Mouse (Mus musculus): ENCODE measurements around the gene Pus1. TPM values are rescaled to one million over a fixed set of nuclear protein-coding genes. Genes with fewer than 3 reads are reported as not detected.
A peak's percentile ranks its signal among the peaks of the same experiment; 100 is the strongest.

Pus1 gene
- 62.1 and 68.2 TPM in 2 replicates for total RNA-seq (2012; rRNA removed)

- Histone ChIP-seq H3K4me1 (ENCODE audit: control insufficient read depth in 2 of 2, insufficient read depth in 2 of 2, low read length in 2 of 2, poor library complexity in 1 of 2) (peaks cover 0 to 6% of the 10 kb centered on the region in 2 experiments; a peak in 1 of 4 replicates), H3K9ac (ENCODE audit: insufficient read depth, low read depth, low read length, poor library complexity, severe bottlenecking) (peak within 1 kb of the TSS; percentile 89), H3K9me3 (ENCODE audit: control insufficient read depth, insufficient read depth, low read depth, low read length) (no peaks in the 10 kb centered on the region), H3K36me3 (ENCODE audit: control insufficient read depth, insufficient read depth, low read length, poor library complexity, severe bottlenecking) (peaks cover 23% of the 10 kb centered on the region), H3K4me3 (ENCODE audit: insufficient read depth in 1 of 2, low read depth in 1 of 2, low read length in 2 of 2, poor library complexity in 1 of 2, severe bottlenecking in 1 of 2) (peak within 1 kb of the TSS; percentile 77 to 95), H3K27ac (ENCODE audit: insufficient read depth, low read depth, low read length, poor library complexity, severe bottlenecking) (no peak within 1 kb of the TSS; the same call in 1 of the 2 replicates)
- DNase-seq (ENCODE audit: low read depth, low spot score) = peak; percentile 85
- in situ Hi-C loops (cut with MboI; ENCODE audit: low sequenced_read_pairs in 2 of 2, unreplicated experiment in 2 of 2) = no loop called here
- TF ChIP-seq HCFC1 (IDR thresholded peaks at IDR 0.05; ENCODE audit: borderline replicate concordance, insufficient read depth, low read length) (peak; percentile 71; the same call in 1 of the 2 replicates), ZC3H11A (IDR thresholded peaks at IDR 0.05; ENCODE audit: borderline replicate concordance, low read depth, low read length) (no peak), MAFK (IDR thresholded peaks at IDR 0.05; ENCODE audit: insufficient read depth, low read depth, low read length) (no peak), CHD2 (IDR thresholded peaks at IDR 0.05; ENCODE audit: low read depth, low read length) (no peak), ZNF384 (IDR thresholded peaks at IDR 0.05; ENCODE audit: low read depth, low read length) (peak; percentile 94; the same call in 1 of the 2 replicates)
Measured at GRCm38 (mm10) chr5:110779998-110780760, at the start of gene Pus1. Gene Pus1, minus strand, starts transcription at chr5:110780659.

- no peaks in the 10 kb centered on the region for H3K4me1 ChIP-seq (ENCODE audit: control insufficient read depth in 2 of 2, insufficient read depth in 2 of 2, low read length in 2 of 2, poor library complexity in 1 of 2)
- in situ Hi-C loops (cut with MboI; ENCODE audit: low sequenced_read_pairs in 2 of 2, unreplicated experiment in 2 of 2) = no loop called here
- no peaks in the 10 kb centered on the region for H3K9me3 ChIP-seq (ENCODE audit: control insufficient read depth, insufficient read depth, low read depth, low read length)
- no peak overlapping the region for H3K27ac ChIP-seq (ENCODE audit: insufficient read depth, low read depth, low read length, poor library complexity, severe bottlenecking)
- H3K36me3 ChIP-seq (ENCODE audit: control insufficient read depth, insufficient read depth, low read length, poor library complexity, severe bottlenecking) = no peaks in the 10 kb centered on the region
- TF ChIP-seq ZNF384 (IDR thresholded peaks at IDR 0.05; ENCODE audit: low read depth, low read length) (no peak), CHD2 (IDR thresholded peaks at IDR 0.05; ENCODE audit: low read depth, low read length) (no peak), MAFK (IDR thresholded peaks at IDR 0.05; ENCODE audit: insufficient read depth, low read depth, low read length) (no peak), HCFC1 (IDR thresholded peaks at IDR 0.05; ENCODE audit: borderline replicate concordance, insufficient read depth, low read length) (no peak), ZC3H11A (IDR thresholded peaks at IDR 0.05; ENCODE audit: borderline replicate concordance, low read depth, low read length) (no peak)
- H3K4me3 ChIP-seq (ENCODE audit: insufficient read depth in 1 of 2, low read depth in 1 of 2, low read length in 2 of 2, poor library complexity in 1 of 2, severe bottlenecking in 1 of 2) = no peak overlapping the region
- no peak for DNase-seq (ENCODE audit: low read depth, low spot score)
- H3K9ac ChIP-seq (ENCODE audit: insufficient read depth, low read depth, low read length, poor library complexity, severe bottlenecking) = no peak overlapping the region
Measured at GRCm38 (mm10) chr5:110827576-110827975, 47.1 kb upstream of the Pus1 start.

- H3K36me3 ChIP-seq (ENCODE audit: control insufficient read depth, insufficient read depth, low read length, poor library complexity, severe bottlenecking) = no peaks in the 10 kb centered on the region
- no peaks in the 10 kb centered on the region for H3K4me1 ChIP-seq (ENCODE audit: control insufficient read depth in 2 of 2, insufficient read depth in 2 of 2, low read length in 2 of 2, poor library complexity in 1 of 2)
- no peak overlapping the region for H3K4me3 ChIP-seq (ENCODE audit: insufficient read depth in 1 of 2, low read depth in 1 of 2, low read length in 2 of 2, poor library complexity in 1 of 2, severe bottlenecking in 1 of 2)
- DNase-seq (ENCODE audit: low read depth, low spot score) = no peak
- no peak overlapping the region for H3K9ac ChIP-seq (ENCODE audit: insufficient read depth, low read depth, low read length, poor library complexity, severe bottlenecking)
- no peaks in the 10 kb centered on the region for H3K9me3 ChIP-seq (ENCODE audit: control insufficient read depth, insufficient read depth, low read depth, low read length)
- TF ChIP-seq CHD2 (IDR thresholded peaks at IDR 0.05; ENCODE audit: low read depth, low read length) (no peak), HCFC1 (IDR thresholded peaks at IDR 0.05; ENCODE audit: borderline replicate concordance, insufficient read depth, low read length) (no peak), MAFK (IDR thresholded peaks at IDR 0.05; ENCODE audit: insufficient read depth, low read depth, low read length) (no peak), ZC3H11A (IDR thresholded peaks at IDR 0.05; ENCODE audit: borderline replicate concordance, low read depth, low read length) (no peak), ZNF384 (IDR thresholded peaks at IDR 0.05; ENCODE audit: low read depth, low read length) (no peak)
- H3K27ac ChIP-seq (ENCODE audit: insufficient read depth, low read depth, low read length, poor library complexity, severe bottlenecking) = no peak overlapping the region
- in situ Hi-C loops (cut with MboI; ENCODE audit: low sequenced_read_pairs in 2 of 2, unreplicated experiment in 2 of 2) = no loop called here
Measured at GRCm38 (mm10) chr5:110826781-110827495, 46.5 kb upstream of the Pus1 start.

- Histone ChIP-seq H3K9me3 (ENCODE audit: control insufficient read depth, insufficient read depth, low read depth, low read length) (no peaks in the 10 kb centered on the region), H3K9ac (ENCODE audit: insufficient read depth, low read depth, low read length, poor library complexity, severe bottlenecking) (no peak overlapping the region), H3K4me1 (ENCODE audit: control insufficient read depth in 2 of 2, insufficient read depth in 2 of 2, low read length in 2 of 2, poor library complexity in 1 of 2) (no peaks in the 10 kb centered on the region), H3K4me3 (ENCODE audit: insufficient read depth in 1 of 2, low read depth in 1 of 2, low read length in 2 of 2, poor library complexity in 1 of 2, severe bottlenecking in 1 of 2) (no peak overlapping the region), H3K36me3 (ENCODE audit: control insufficient read depth, insufficient read depth, low read length, poor library complexity, severe bottlenecking) (no peaks in the 10 kb centered on the region), H3K27ac (ENCODE audit: insufficient read depth, low read depth, low read length, poor library complexity, severe bottlenecking) (no peak overlapping the region)
- in situ Hi-C loops (cut with MboI; ENCODE audit: low sequenced_read_pairs in 2 of 2, unreplicated experiment in 2 of 2) = no loop called here
- DNase-seq (ENCODE audit: low read depth, low spot score) = no peak
- TF ChIP-seq ZC3H11A (IDR thresholded peaks at IDR 0.05; ENCODE audit: borderline replicate concordance, low read depth, low read length) (no peak), CHD2 (IDR thresholded peaks at IDR 0.05; ENCODE audit: low read depth, low read length) (no peak), HCFC1 (IDR thresholded peaks at IDR 0.05; ENCODE audit: borderline replicate concordance, insufficient read depth, low read length) (no peak), ZNF384 (IDR thresholded peaks at IDR 0.05; ENCODE audit: low read depth, low read length) (no peak), MAFK (IDR thresholded peaks at IDR 0.05; ENCODE audit: insufficient read depth, low read depth, low read length) (no peak)
Measured at GRCm38 (mm10) chr5:110824421-110824820, 44.0 kb upstream of the Pus1 start.
